Mouse (Mus musculus) left cerebral cortex, adult 18-20 months (tissue): ENCODE results near the gene Sobp. TPM values are rescaled to one million over a fixed set of nuclear protein-coding genes. Genes with fewer than 3 reads are reported as not detected.

Experiments
- DNase-seq, 2 experiments: peaks; one replicate each; pipeline ENCODE4 v3.0.0; 2021 to 2022; ENCODE audit warnings: low spot score in 2 of 2, mixed read lengths in 1 of 2
- total RNA-seq, 2 experiments: library from RNA; stranded (reverse); gene quantifications; 2 replicates each; pipeline ENCODE4 v1.2.3; 2021

Gene Sobp
- total RNA-seq, 2 experiments from 2014 or later: 68.0 to 71.5 TPM

GRCm38 (mm10) chr10:43036646-43037454 is 137.5 kb downstream of the Sobp start:
- no peak for DNase-seq

GRCm38 (mm10) chr10:43035579-43035978 is 138.8 kb downstream of the Sobp start:
- no peak for DNase-seq

- DNase-seq: no peak
These were observed 139.5 kb downstream of the Sobp start for GRCm38 (mm10) chr10:43034811-43035210.

- no peak for DNase-seq
These were observed 140.7 kb downstream of the Sobp start for GRCm38 (mm10) chr10:43033481-43034248.

- DNase-seq: no peak
These were observed 147.3 kb downstream of the Sobp start for GRCm38 (mm10) chr10:43027006-43027405.

GRCm38 (mm10) chr10:43023454-43024194 is 150.7 kb downstream of the Sobp start:
- DNase-seq: peak in 1 of 2 experiments; percentile 57

GRCm38 (mm10) chr10:43022190-43022761 is 152.1 kb downstream of the Sobp start:
- DNase-seq: no peak

GRCm38 (mm10) chr10:43021512-43022116 is 152.7 kb downstream of the Sobp start:
- DNase-seq: peak; percentile 31 to 39

- peak; percentile 39 to 44 for DNase-seq
These were observed 153.3 kb downstream of the Sobp start for GRCm38 (mm10) chr10:43021017-43021416.

GRCm38 (mm10) chr10:43014782-43015181 is 159.5 kb downstream of the Sobp start:
- no peak for DNase-seq

- DNase-seq: no peak
These were observed 160.0 kb downstream of the Sobp start for GRCm38 (mm10) chr10:43014358-43014757.

- DNase-seq: no peak
These were observed 166.2 kb downstream of the Sobp start for GRCm38 (mm10) chr10:43008116-43008515.

- no peak for DNase-seq
These were observed 167.8 kb downstream of the Sobp start for GRCm38 (mm10) chr10:43006534-43006933.

GRCm38 (mm10) chr10:43005677-43006076 is 168.7 kb downstream of the Sobp start:
- DNase-seq: no peak

- DNase-seq: no peak
These were observed 169.3 kb downstream of the Sobp start for GRCm38 (mm10) chr10:43005031-43005430.

GRCm38 (mm10) chr10:43004174-43004734 is 170.1 kb downstream of the Sobp start:
- DNase-seq: peak; percentile 31 to 48

GRCm38 (mm10) chr10:43003466-43003757 is 170.9 kb downstream of the Sobp start:
- no peak for DNase-seq

GRCm38 (mm10) chr10:43002721-43003465 is 171.4 kb downstream of the Sobp start:
- DNase-seq: no peak

- no peak for DNase-seq
These were observed 172.2 kb downstream of the Sobp start for GRCm38 (mm10) chr10:43002066-43002678.
